Mouse (Mus musculus) right cerebral cortex, postnatal 25 days (tissue): Measurements from ENCODE around the gene Zbtb20.
A peak's percentile ranks its signal among the peaks of the same experiment; 100 is the strongest.

ENCODE experiments used
- DNase-seq: peaks from one replicate; pipeline ENCODE4 v3.0.0; 2022

Gene Zbtb20

GRCm38 (mm10) chr16:43081995-43082394, 206.3 kb downstream of the Zbtb20 start:
- no peak for DNase-seq

GRCm38 (mm10) chr16:43082801-43083200, 207.1 kb downstream of the Zbtb20 start:
- no peak for DNase-seq

GRCm38 (mm10) chr16:43090188-43090587, 214.5 kb downstream of the Zbtb20 start:
- DNase-seq = no peak

DNA sequence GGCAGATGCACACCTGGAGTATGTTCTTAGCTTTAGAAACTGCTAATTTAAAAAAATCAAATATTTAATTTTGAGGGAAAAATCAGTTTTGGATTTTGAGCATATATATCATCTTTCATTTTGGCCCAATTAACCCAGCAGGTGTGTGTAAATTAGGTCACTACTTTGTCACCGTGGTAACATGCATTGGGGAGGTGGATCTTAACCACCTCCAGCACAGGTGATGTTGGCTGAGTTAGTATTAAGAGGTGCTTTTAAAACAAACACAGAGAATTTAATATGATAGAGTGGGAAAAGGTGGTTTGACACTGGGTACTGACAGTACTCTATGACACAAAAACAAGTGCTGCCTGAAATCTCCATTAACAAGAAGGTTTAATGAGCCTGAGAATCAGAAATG, 218.5 kb downstream of the Zbtb20 start:
- DNase-seq = no peak

DNA sequence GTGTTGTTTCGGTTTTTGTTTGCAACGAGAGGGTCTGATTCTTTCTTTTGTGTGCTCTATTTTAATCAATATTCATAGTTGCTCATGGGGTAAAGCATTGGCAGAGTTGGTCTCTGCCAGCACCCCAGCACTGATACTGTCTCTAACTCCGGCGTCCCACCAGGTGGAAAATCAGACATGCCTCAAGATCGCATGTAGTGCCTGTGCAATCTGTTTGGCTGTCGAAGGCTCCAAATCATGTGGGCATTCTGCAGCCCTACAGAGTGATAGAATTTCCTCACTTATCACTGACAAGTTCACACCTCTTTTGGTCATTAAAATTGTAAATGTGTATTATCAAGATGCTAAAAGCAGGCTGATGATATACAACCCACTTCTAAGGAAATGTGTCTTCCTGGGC, 219.1 kb downstream of the Zbtb20 start:
- no peak for DNase-seq

DNA sequence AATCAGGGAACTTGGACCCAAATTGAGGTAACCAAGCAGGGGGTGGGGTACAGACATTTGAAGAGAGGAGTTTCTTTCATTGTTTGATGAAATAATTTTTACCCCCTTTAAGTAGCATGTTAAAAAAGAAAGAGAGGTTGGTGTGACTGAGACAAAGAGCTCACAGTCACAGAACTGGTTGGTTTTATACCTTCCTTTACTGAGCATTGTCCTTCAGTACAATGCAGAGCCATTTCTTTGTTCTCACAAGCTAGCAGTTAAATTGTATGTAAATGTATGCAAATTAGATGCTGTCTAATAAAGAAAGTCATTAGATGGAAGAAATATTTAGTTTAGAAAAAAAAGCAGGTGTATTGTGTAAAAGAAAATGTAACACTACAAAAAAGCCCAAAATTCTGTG, 220.4 kb downstream of the Zbtb20 start:
- DNase-seq = no peak

- DNase-seq = no peak
These were observed 222.5 kb downstream of the Zbtb20 start for GRCm38 (mm10) chr16:43098153-43098552.

DNA sequence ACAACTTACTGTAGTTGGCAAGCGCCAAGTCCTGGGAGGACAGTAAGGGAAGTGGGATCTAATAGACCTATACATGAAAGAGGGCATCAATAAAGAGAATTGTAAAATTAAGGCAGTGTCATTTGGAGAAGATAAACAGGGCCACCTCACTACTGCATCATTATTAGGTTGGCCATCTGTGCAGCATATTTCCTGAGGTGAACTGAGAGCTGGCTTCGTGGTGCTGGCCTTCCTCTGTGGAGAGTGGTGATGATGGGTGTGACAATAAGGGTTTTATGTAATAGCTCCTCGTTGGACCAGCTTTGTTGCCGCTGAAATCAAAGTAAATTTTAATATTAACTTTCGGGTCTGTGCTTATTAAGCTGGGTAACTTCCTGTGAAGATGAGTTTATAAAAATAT, 223.0 kb downstream of the Zbtb20 start:
- no peak for DNase-seq

DNA sequence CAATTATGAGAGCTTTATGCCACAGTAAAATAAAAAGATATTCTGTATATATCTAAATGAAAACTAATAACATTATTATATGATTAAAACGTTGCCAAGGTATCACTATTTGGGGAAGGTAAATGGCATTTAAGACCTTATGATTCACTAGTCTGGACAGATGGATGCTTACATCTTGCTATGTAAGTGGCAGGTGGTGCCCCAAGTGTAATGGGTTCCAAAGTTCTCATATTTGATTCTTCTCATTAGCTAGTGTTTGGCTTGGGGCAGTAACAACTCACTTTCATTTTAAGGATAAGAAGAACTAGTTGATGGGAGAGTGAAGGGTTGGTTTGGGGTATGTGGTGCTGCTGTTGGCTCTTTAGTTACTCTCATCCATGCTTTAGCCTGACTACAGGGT, 235.6 kb downstream of the Zbtb20 start:
- no peak for DNase-seq

DNA sequence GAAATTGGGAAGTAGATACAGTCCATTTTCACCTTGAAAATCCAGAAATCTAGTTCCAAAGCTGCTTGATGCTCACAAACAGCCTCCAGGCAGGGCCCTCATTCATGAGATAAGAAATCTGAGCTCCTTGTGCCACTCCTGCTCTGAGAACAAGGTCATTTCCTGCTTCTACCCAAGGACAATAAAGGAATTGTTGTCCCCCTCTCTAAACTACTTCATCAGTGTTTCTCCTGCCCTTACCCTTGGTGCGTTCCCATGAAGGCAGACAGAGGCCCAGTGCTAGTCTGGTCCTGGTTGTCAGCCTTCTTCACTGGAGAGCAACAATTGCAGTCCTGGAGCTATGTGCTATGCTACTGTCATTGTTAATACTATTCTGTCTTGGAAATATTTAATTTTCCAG, 238.3 kb downstream of the Zbtb20 start:
- DNase-seq = no peak

GRCm38 (mm10) chr16:43129966-43130365, 254.3 kb downstream of the Zbtb20 start:
- DNase-seq = no peak

GRCm38 (mm10) chr16:43130583-43130982, 254.9 kb downstream of the Zbtb20 start:
- peak; percentile 5 for DNase-seq

GRCm38 (mm10) chr16:43131077-43131476, 255.4 kb downstream of the Zbtb20 start:
- no peak for DNase-seq

DNA sequence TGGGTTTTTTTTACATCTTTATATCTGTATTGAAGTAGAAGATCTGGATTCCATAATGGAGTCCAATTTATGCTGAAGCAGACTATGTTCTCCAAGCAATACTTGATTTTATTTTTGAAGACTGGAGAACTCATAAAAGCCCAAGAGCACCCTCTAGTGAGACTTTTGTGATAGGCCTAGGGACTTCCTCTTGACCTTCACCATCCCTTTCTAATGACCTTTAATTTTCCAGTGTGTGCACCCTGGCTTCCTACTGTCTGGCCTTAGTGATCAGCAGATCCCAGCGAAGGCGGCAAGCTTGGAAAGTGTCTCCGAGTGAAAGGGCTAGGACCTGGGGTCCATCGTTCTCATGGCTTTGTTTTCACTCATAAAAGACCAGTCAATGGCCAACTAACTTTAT, 292.8 kb downstream of the Zbtb20 start:
- DNase-seq = no peak

DNA sequence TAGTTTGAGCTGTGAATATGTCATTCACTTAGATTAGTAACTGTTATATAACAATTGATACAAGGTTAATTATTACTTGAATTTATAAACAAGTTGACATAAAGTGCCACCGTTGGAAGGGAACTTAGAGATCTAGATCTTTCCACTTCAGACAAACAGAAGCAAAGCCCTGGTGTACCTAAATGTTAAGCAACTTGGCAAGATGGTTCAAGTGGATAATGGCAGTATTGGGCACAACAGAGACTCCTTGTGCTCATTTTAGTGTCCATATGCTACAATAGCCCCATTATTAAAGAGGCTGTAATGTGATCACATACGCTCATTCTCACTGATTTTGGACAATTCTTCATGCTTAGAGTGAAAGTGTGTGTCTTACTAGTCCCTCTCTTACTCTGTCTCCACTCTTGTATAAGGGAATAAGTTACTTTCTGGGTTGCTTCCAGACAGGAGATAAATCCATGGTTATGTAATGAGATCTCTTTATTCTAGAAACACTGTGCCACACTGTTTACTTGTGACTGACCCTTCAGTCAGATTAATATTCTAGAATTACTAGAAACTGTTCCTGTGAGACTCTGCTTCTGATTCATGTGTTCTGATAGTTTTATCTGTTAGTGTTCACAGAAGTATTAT, 293.7 kb downstream of the Zbtb20 start:
- no peak for DNase-seq

GRCm38 (mm10) chr16:43172139-43172538, 296.5 kb downstream of the Zbtb20 start:
- DNase-seq = no peak

DNA sequence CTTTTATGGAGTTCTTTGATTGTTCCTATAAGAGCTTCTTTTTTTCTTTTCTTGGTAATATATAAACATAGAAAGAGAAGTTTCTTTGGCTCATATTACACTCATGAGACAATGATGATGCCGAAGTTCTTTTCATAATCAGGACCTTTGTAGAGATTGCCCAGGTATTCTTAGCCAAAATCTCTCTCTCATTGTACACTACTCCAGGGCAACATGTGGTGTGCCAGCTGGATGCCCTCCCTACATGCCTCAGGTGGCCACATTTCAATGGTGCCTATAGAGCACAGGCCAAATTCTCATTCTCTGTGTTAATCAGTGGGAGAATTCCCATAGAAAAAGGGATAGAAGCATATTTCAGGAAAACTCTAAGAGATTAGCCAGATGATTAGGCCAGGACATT, 297.2 kb downstream of the Zbtb20 start:
- no peak for DNase-seq

- DNase-seq = no peak
These were observed 299.1 kb downstream of the Zbtb20 start for GRCm38 (mm10) chr16:43174815-43175214.

- no peak for DNase-seq
These were observed 305.4 kb downstream of the Zbtb20 start for GRCm38 (mm10) chr16:43181038-43181437.

DNA sequence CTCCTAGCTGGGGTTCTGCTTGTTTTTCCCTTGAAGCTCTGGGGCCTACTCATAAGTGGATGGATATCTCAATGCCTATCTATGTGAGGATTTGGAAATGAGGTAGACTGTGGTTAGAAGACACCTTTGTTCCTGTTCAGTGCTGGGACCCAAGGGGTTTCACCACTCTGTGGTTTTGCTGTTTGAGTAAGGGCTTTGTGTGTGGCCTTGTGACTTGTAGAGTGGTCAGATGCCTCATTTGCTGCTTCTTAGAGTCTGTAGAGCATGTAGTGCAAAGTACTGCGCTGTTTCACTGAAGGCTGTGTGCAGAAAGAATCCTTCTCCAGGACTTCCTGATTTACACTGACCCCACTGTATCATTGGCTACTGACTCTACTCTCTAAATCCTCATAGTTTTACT, 314.7 kb downstream of the Zbtb20 start:
- no peak for DNase-seq

DNA sequence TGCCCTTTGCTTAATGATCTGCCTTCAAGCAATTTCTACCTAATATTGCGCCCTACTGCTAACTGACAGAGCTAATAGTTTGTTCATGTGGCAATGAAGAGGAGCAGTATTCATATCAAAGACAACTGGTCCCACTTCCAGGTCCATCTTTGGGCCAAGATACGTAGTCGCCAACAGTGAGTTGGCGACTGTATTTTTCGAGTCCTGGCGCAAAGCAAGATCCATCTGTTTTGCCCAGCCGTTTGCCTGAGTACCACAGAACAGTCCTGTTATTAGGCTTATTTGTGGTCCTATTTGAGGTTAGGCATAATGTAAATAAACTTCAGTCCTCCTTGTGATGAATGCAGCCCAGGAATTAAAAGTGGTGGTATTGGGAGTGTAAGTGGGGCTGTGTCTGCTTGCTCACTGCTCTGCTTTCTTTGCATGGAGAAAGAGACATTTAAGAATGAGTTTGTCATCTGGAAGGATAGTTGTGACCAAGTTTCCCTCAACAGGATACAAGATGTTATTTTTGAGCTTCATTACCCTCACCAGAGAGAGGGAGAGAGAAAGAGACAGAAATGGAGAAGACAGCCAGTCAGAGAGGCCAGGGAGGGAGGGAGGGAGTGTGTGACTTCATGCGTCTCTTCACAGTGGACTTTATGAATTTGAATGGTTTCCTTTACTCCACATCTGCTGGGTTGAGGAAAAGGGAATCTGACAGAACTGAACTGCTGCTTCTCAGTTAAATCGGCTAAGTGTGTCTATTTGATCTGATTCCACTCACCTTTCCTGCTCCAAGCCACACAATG, 315.6 kb downstream of the Zbtb20 start:
- DNase-seq = no peak

- no peak for DNase-seq
These were observed 318.1 kb downstream of the Zbtb20 start for GRCm38 (mm10) chr16:43193631-43194239.

- DNase-seq = no peak
These were observed 341.8 kb downstream of the Zbtb20 start for GRCm38 (mm10) chr16:43217336-43218006.

GRCm38 (mm10) chr16:43219367-43219766, 343.7 kb downstream of the Zbtb20 start:
- no peak for DNase-seq
